Mouse (Mus musculus): ENCODE data around the gene Ddx39b. TPM values are rescaled to one million over a fixed set of nuclear protein-coding genes. Genes with fewer than 3 reads are reported as not detected.
"Not testable (repeated sequence)": the region's sequence is repeated elsewhere in the genome, so short reads cannot be mapped to it uniquely, and the experiment has no call there.

The Ddx39b gene
- polyA plus RNA-seq, 2 experiments from 2014 or later, result 255 to 357 TPM

DNA sequence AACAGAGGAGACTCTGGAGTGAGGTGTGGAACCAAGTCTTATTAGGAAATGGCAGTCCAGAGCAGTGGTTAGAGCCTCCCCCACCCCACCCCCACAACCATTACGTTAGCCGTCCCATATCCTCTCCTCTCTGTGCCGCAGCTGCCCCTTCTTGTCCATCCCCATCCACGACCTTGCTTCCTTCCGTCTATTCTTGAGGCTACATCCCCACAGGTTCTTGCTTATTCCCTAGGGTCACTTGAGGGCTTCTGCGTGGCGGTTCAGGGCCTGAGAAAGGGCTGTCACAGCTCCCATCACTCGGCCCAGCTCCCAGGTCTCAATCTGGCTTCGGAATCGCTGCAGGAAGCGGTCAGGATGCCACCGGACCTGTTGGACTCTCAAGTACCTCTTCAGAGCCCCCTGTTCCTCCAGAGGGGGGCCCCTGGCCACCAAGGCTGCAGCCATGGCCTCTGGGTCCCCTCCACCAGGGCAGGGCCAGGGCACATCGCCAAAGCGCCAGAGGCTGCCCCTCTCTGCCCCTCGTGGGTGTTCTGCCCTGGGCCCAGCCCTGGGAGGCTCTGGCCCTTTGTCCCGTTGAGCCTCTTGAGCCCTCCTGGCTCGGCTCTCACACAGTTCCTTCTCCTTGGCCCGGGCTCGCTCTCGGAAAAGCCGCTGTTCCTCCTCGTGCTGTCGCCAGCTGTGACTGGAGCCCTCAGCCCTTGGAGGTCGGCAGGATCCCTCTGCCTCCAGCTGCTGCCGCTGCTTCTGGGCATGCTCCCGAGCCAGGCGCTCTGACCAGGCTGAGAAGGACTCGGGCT is 21.2 kb upstream of the Ddx39b start, which contains the start of gene Gm16181:
Gm16181 (plus strand) TSS at position 679 of the 797 bp plus-strand sequence.
- ATAC-seq, result no peak

DNA sequence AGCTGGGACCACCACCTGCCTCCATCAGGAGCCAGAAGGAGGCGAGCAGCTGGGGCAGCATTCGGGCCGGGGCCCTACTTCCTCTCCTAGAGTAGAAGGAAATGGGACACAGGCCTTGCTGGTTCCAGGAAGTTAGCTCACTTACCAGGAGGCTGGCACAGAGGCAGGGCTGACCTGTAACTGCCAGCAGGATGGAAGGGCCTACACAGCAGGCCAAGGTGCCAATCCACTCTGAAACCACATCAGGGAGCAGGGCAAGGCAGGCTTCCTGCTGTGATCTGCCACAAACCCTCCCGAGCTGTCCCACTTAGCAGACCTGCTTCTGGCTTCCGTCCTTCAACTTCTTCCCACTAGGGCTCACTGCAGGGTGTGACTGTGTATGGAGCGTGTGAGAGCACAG is 19.2 kb upstream of the Ddx39b start:
- peak; percentile 9 for ATAC-seq

DNA sequence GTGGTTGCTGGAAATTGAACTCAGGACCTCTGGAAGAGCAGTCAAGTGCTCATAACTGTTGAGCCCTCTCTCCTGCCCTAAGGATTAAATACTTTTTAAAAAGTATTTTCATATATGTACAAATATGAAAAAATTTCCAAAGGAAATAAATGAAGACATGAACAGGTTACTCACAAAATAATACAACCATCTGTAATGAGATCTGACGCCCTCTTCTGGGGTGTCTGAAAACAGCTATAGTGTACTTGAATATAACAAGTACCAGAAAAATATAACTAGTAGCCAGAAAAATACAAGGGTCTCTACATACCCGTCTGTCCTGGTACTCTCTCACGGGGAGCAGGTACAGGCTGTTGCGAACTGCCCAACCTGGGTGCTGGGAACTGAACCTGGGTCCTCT is 16.9 kb upstream of the Ddx39b start:
- no peak for ATAC-seq

DNA sequence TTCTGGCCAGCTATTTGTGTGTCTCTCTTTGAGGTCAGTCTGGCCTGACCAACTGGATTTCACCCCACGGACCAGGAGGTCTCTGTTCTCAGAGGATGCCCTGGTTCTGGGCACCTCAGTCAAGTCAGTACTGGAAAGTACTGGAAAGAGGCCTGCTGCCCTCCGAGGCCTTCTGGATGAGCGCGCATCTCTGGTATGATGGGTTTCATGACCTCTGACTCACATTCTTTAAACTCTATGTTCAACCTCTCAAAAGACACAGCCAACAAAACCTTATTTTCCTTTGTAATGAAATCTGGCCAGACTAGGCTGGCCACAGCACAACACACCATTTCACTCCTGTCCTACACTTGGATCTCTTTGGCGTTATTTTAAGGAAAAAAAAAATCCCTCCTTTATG is 16.1 kb upstream of the Ddx39b start:
- no peak for ATAC-seq

- peak; percentile 49 for ATAC-seq
Measured at GRCm38 (mm10) chr17:35226561-35227046, 14.9 kb upstream of the Ddx39b start.

GRCm38 (mm10) chr17:35231022-35231421 is 10.5 kb upstream of the Ddx39b start:
- ATAC-seq, result peak; percentile 50

DNA sequence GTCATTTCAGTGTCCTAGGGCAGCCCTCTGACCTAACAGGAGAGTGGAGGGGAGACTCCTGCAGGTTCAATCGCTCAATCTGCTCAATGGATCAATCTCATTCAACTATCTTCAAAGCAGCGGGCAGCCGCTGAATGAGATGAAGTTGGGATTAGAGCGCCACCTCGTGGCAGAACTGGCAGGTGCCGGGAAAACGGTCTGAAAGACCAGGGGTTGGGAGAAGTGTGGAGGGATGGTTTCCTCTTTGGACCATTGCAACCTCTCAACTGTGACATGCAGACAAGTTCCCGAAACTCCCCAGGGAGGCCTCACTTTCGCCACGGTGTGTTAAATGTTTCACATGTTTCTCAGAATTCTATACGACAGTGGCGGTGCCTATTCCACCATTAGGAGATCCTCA is 9.5 kb upstream of the Ddx39b start:
- no peak for ATAC-seq

DNA sequence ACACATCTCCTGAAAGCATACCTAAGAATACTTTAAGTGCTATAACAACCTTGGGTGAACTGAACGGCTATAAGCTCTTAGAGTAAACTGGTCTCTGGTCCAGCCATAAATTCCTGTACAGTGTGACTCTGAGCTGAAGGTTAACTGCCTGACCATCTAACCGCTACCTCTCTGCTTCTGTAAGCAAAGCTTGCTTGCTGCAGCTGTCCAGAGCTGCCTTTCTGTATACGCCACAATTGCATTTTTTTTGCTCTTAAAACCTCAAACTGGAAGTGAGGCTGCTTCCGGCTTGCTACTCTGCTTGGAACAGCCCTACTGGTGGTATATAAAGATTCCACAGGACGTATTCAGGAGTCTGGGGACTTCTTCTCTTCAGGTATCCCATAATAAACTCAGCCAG is 8.9 kb upstream of the Ddx39b start:
- peak; percentile 16 for ATAC-seq

DNA sequence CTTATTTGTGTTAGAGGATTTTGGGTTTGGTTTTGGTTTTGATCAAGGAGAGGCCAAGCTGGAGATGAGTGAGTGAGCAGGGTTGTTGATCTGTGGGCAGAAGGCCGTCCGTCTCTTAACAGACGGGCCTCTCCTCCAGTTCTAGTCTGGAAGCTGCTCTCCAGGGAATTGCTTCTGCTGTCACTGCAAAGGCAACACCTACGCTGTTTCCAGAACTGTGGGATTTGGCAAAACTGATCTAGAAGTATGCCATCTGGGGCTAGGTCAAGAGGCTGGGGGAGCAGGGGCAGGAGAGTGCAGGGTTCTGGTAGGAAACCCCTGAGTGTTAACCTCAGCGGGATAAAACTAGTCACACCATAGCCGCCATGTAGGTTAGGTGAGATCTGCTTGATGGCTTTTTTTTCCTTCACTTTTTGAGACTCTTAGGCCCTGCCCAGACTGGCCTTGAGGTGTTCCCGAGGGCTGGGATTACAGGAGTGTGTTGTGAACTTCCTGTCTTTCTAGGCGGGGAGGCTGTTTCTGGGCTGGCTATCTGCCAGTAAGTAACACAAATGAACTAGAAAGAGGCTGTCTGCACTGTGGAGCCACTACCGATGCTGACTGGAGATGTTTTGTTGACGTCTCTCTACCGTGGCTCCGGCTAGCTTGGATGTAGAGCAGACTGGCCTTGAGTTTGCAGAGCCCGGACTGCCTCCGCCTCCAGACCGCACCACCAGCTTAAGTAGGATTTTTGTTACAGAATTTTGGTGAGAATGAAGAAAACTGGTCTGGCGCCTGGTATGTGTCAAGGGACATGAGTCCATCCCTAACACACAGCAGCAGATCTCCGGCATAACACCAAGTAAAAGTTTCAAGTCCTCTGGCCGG is 8.2 kb upstream of the Ddx39b start, which contains the start of gene Atp6v1g2:
Atp6v1g2 (plus strand) TSS at position 547 of the 867 bp plus-strand sequence.
- ATAC-seq, result no peak

- not testable (repeated sequence) for ATAC-seq
Measured at GRCm38 (mm10) chr17:35234090-35234489, 7.5 kb upstream of the Ddx39b start.

GRCm38 (mm10) chr17:35234903-35235302 is 6.6 kb upstream of the Ddx39b start:
- no peak for ATAC-seq

DNA sequence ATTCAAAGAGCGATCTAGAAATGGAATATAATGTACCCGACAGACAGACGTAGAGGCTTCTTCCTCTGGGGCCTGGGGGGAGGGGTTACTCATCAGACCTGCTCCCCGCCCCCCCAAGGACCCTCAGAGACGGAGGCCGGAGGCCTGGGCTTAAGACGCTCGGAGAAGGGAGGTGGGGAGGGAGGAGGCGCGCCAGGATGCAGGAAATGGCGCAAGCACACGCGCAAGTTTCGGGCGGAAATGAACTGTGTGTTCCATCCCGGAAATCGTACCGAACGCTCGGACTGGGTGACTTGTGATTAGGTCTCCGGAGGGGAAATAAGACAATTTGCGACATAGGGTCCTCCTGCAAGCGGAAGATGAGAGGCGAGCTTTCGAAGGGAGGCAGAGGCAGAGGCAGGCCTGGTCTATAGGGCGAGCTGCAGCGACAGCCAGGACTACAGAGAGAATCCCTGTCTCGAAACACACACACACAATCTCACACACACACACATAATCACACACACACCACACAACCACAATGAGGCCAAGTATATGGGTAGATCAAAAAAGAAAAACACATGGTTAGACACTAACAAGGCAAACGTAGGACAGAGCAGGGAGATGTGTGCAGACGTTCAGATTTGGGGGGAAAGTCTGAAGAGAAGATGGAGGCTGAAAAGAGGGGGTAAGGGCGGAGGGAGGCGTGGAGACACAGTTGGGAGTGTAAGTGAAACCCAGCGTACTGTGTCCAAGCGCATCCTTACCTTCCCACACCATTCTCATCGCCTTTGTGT is 5.7 kb upstream of the Ddx39b start, which contains the start of gene Nfkbil1:
Nfkbil1 (minus strand) TSS at position 179 of the 776 bp plus-strand sequence.
- ATAC-seq, result peak; percentile 60

DNA sequence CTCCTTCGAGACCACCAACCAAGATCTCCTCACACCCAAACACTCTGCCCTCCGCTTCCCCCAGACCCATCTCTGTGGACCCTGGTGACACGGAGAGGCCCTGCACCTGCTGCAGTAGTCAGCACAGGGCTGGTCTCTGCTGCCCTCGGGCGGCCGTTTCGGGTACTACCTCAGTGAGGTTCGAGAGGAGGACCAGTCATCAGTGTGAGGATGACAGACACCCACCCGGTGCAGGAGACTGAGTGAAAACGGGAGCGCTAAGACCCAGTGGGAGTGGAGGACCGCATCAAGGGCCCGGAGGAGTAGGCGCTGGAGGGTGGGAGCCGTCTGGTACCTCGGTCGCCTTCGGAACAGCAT is 5.2 kb upstream of the Ddx39b start:
- ATAC-seq, result peak; percentile 64

GRCm38 (mm10) chr17:35236996-35237395 is 4.5 kb upstream of the Ddx39b start:
- no peak for ATAC-seq

DNA sequence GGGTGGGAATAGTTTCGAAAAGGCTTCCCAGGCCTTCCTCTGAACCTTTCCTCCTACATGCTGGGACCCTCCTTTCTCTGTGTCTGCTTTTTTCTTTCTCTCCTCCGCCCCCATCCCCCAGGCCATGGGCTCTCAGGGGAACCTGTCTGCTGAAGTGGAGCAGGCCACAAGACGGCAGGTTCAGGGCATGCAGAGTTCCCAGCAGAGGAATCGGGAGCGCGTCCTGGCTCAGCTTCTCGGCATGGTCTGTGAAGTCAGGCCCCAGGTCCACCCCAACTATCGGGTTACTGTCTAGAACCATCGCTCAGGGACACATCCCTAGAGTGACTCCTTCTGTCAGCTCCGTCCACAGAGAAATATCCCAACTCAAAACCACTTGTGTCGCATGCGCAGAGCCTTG is 4.0 kb upstream of the Ddx39b start:
- no peak for ATAC-seq

GRCm38 (mm10) chr17:35239700-35240099 is 1.8 kb upstream of the Ddx39b start:
- no peak for ATAC-seq

DNA sequence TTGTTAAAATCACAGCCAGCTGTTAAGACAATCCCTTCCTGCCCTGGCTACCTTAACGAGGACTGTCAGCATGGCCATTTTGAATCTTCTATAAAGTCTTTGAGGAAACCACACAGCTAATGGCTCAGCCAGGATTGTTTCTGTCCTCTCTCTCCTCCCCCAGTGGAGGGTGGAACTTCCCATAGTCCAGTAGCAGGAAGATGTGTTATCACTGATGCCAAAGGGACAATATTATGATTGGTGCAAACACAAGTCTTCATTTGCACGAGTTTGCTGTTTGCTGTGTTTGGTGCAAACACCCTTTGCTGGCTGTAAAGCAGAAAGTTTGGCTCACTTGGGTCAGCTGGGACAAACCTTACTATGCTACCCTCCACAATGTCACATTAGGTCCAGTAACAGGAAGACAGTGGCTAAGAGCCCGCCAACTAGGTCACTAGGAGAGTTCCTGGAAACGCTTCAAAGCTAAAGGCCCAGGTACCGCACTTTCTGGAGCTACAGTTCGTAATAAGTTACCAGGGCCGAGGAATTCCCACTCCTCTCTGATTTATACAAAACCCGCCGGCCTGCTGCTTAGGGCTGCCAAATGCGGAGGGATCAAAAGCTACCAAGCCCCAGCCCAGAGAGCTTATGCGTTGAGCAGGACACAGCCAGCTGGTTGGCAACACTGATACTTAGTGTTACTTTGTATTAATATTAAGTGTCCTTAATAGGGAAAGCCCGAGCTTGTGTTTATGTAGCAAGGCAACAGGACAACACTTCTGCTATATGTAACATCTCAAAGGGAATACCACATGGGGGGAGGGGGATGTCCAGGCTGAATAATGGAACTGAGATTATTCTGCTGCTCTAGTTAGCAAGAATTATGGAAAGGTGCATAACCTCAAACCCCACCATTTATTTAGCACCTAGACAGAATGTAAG is 902 bp upstream of the Ddx39b start:
- ATAC-seq, result no peak

GRCm38 (mm10) chr17:35242015-35242941 is 732 bp downstream of the Ddx39b start:
- peak; percentile 46 for ATAC-seq

DNA sequence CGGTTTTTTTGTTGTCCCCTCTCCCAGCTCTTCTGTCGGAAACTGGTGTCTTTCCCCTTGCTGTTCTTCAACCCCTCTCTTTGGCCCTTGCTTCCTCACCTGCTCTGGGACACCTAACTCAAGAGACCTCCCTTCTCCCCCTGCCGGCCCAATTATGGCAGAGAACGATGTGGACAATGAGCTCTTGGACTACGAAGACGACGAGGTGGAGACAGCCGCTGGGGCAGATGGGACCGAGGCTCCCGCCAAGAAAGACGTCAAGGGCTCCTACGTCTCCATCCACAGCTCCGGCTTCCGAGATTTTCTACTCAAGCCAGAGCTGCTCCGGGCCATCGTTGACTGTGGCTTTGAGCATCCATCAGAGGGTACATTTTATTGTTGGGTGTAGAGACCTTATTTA is 1.5 kb downstream of the Ddx39b start:
- no peak for ATAC-seq

DNA sequence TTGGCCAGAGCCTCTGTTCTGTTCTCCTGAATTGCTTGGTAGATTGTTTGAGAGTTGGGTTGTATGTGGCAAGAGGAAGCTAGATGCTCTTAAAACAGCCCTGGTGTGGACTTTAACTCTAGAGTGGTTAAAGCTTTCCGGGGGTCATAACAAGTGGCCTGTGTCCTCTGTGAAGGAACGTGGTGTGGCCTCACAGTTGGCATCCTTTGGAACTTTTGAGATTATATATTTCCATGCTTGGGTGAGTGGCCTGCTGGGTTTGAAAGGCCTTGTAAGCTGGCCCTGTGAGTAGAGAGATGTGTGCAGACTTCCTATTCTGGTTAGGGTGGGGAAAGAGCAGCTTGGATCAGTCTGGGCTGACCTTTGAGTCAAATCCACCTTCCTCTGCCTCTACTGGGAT is 3.5 kb downstream of the Ddx39b start:
- ATAC-seq, result no peak

Measured in CD4-positive, CD25-positive, alpha-beta regulatory T cell, adult 4 months (primary cell).